Mouse (Mus musculus): ENCODE measurements around the gene Dok5. TPM values are rescaled to one million over a fixed set of nuclear protein-coding genes. Genes with fewer than 3 reads are reported as not detected.

Dok5 gene
- polyA plus RNA-seq, 1 experiment = 0.02 TPM

DNA sequence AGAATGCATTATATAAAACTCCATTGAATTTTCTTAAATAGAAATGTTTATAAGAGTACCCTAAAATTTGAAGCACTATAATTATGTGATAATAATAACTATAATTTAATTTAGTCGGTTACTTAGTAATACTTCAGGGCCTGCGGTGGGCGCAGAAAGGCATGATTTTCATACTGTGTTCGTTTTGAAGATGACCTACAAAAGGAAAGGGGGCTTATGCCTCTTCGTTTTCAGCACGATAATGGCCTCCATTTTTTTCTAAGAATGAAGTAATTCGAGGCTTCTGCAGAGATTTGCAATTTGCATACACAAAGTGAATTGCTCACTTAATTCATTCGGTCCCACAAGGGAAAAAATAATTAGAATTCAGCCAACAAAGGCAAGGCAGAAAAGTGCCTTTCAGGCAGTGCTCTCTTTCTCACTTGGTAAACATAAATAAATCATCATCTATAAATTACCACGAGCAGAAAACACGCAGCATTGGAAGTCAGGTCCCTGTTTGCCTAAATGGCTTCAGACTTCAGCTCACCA lies 76.7 kb downstream of the Dok5 start:
- Histone ChIP-seq H3ac (ENCODE audit: control insufficient read depth, insufficient read length) (no peak overlapping the region), H3K79me2 (ENCODE audit: control insufficient read depth, insufficient read depth) (no peaks in the 10 kb centered on the region), H3K36me3 (ENCODE audit: control insufficient read depth, insufficient read depth) (no peaks in the 10 kb centered on the region), H3K4me2 (ENCODE audit: low read depth) (no peak overlapping the region), H3K27me3 (ENCODE audit: control insufficient read depth, insufficient read depth, insufficient read length) (no peaks in the 10 kb centered on the region), H3K4me3 (no peak overlapping the region)
- TF ChIP-seq MAX (IDR thresholded peaks at IDR 0.05; ENCODE audit: low read depth) (no peak), REST (IDR thresholded peaks at IDR 0.05; ENCODE audit: insufficient read depth, insufficient read length) (no peak), MYOG (IDR thresholded peaks at IDR 0.05; ENCODE audit: control insufficient read depth in 1 of 3, insufficient read depth in 1 of 3, insufficient read length in 2 of 3, low read depth in 2 of 3) (no peak), USF1 (IDR thresholded peaks at IDR 0.05; ENCODE audit: low read depth) (no peak), CEBPB (IDR thresholded peaks at IDR 0.05; ENCODE audit: insufficient read depth, poor library complexity, severe bottlenecking) (no peak), TCF3 (IDR thresholded peaks at IDR 0.05; ENCODE audit: insufficient read length, low read depth) (no peak), POLR2A (IDR thresholded peaks at IDR 0.05; ENCODE audit: insufficient read length, low read depth) (no peak), TCF12 (IDR thresholded peaks at IDR 0.05; ENCODE audit: insufficient read depth, poor library complexity, severe bottlenecking) (no peak), MYOD1 (IDR thresholded peaks at IDR 0.05; ENCODE audit: control insufficient read depth in 1 of 3, insufficient read length in 2 of 3, low read depth in 2 of 3) (no peak), SRF (IDR thresholded peaks at IDR 0.05; ENCODE audit: control insufficient read depth, insufficient read length, low read depth) (no peak), E2F4 (IDR thresholded peaks at IDR 0.05; ENCODE audit: insufficient read depth) (no peak), POLR2AphosphoS2 (IDR thresholded peaks at IDR 0.05; ENCODE audit: insufficient read length, low read depth) (no peak)

DNA sequence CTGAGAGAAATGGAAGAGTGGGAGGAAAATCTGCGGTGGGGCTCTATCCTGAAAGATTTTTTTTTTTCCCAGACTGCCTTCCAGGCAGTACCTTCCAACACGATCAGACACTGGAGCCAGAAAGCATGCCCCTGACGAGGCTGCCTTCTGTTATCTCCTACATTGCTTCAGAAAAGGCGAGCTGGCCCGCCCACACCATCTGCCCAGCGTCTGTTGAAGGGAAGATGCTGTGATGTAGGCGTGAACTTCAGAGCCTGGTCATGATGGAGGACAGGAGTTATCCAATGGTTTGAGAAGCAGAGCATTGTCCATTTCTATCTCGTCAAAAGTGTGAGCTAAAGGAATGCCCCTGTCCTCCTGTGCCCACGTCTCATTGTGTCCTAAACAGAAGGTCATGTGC lies 79.7 kb downstream of the Dok5 start:
- no peak overlapping the region for H3ac ChIP-seq (ENCODE audit: control insufficient read depth, insufficient read length)
- no peaks in the 10 kb centered on the region for H3K79me2 ChIP-seq (ENCODE audit: control insufficient read depth, insufficient read depth)
- no peak for TF ChIP-seq TCF3 (IDR thresholded peaks at IDR 0.05; ENCODE audit: insufficient read length, low read depth)
- TF ChIP-seq TCF12 (IDR thresholded peaks at IDR 0.05; ENCODE audit: insufficient read depth, poor library complexity, severe bottlenecking) = no peak
- TF ChIP-seq CEBPB (IDR thresholded peaks at IDR 0.05; ENCODE audit: insufficient read depth, poor library complexity, severe bottlenecking) = no peak
- no peak for TF ChIP-seq E2F4 (IDR thresholded peaks at IDR 0.05; ENCODE audit: insufficient read depth)
- no peak for TF ChIP-seq REST (IDR thresholded peaks at IDR 0.05; ENCODE audit: insufficient read depth, insufficient read length)
- no peak for TF ChIP-seq POLR2A (IDR thresholded peaks at IDR 0.05; ENCODE audit: insufficient read length, low read depth)
- no peak for TF ChIP-seq MAX (IDR thresholded peaks at IDR 0.05; ENCODE audit: low read depth)
- no peak for TF ChIP-seq USF1 (IDR thresholded peaks at IDR 0.05; ENCODE audit: low read depth)
- no peak for TF ChIP-seq SRF (IDR thresholded peaks at IDR 0.05; ENCODE audit: control insufficient read depth, insufficient read length, low read depth)
- TF ChIP-seq MYOD1 (IDR thresholded peaks at IDR 0.05; ENCODE audit: control insufficient read depth in 1 of 3, insufficient read length in 2 of 3, low read depth in 2 of 3) = no peak
- TF ChIP-seq POLR2AphosphoS2 (IDR thresholded peaks at IDR 0.05; ENCODE audit: insufficient read length, low read depth) = no peak
- no peak for TF ChIP-seq MYOG (IDR thresholded peaks at IDR 0.05; ENCODE audit: control insufficient read depth in 1 of 3, insufficient read depth in 1 of 3, insufficient read length in 2 of 3, low read depth in 2 of 3)
- H3K4me2 ChIP-seq (ENCODE audit: low read depth) = no peak overlapping the region
- H3K36me3 ChIP-seq (ENCODE audit: control insufficient read depth, insufficient read depth) = no peaks in the 10 kb centered on the region
- H3K27me3 ChIP-seq (ENCODE audit: control insufficient read depth, insufficient read depth, insufficient read length) = no peaks in the 10 kb centered on the region
- H3K4me3 ChIP-seq = no peak overlapping the region

DNA sequence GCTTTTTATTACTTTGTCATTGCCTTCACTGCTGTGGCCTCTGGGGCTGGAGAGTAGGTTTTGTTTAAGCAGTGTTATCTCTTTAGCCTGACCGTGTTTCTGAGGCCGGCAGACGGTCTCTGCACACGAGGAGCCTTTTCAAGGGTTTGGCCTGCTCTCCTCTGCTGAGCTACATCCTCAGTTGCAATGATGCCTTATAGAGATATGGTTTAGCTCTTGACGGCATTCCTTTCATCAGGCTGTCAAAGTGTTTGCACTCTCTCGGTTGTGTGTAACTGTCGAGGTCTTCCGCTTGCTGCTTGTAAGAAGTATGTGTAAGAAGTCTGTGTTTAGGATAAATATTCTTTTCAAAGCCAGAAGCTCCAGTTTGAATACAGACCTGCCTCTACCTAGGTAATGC lies 84.7 kb downstream of the Dok5 start:
- Histone ChIP-seq H3K4me3 (no peak overlapping the region), H3K79me2 (ENCODE audit: control insufficient read depth, insufficient read depth) (no peaks in the 10 kb centered on the region), H3K27me3 (ENCODE audit: control insufficient read depth, insufficient read depth, insufficient read length) (no peaks in the 10 kb centered on the region), H3K4me2 (ENCODE audit: low read depth) (no peak overlapping the region), H3K36me3 (ENCODE audit: control insufficient read depth, insufficient read depth) (no peaks in the 10 kb centered on the region), H3ac (ENCODE audit: control insufficient read depth, insufficient read length) (no peak overlapping the region)
- no peak for TF ChIP-seq SRF (IDR thresholded peaks at IDR 0.05; ENCODE audit: control insufficient read depth, insufficient read length, low read depth)
- no peak for TF ChIP-seq USF1 (IDR thresholded peaks at IDR 0.05; ENCODE audit: low read depth)
- no peak for TF ChIP-seq POLR2A (IDR thresholded peaks at IDR 0.05; ENCODE audit: insufficient read length, low read depth)
- TF ChIP-seq MYOD1 (IDR thresholded peaks at IDR 0.05; ENCODE audit: control insufficient read depth in 1 of 3, insufficient read length in 2 of 3, low read depth in 2 of 3) = no peak
- no peak for TF ChIP-seq E2F4 (IDR thresholded peaks at IDR 0.05; ENCODE audit: insufficient read depth)
- no peak for TF ChIP-seq TCF12 (IDR thresholded peaks at IDR 0.05; ENCODE audit: insufficient read depth, poor library complexity, severe bottlenecking)
- no peak for TF ChIP-seq TCF3 (IDR thresholded peaks at IDR 0.05; ENCODE audit: insufficient read length, low read depth)
- no peak for TF ChIP-seq MAX (IDR thresholded peaks at IDR 0.05; ENCODE audit: low read depth)
- no peak for TF ChIP-seq REST (IDR thresholded peaks at IDR 0.05; ENCODE audit: insufficient read depth, insufficient read length)
- no peak for TF ChIP-seq MYOG (IDR thresholded peaks at IDR 0.05; ENCODE audit: control insufficient read depth in 1 of 3, insufficient read depth in 1 of 3, insufficient read length in 2 of 3, low read depth in 2 of 3)
- TF ChIP-seq POLR2AphosphoS2 (IDR thresholded peaks at IDR 0.05; ENCODE audit: insufficient read length, low read depth) = no peak
- no peak for TF ChIP-seq CEBPB (IDR thresholded peaks at IDR 0.05; ENCODE audit: insufficient read depth, poor library complexity, severe bottlenecking)

GRCm38 (mm10) chr2:170817112-170817703 lies 85.6 kb downstream of the Dok5 start:
- no peak for TF ChIP-seq E2F4 (IDR thresholded peaks at IDR 0.05; ENCODE audit: insufficient read depth)
- no peak for TF ChIP-seq USF1 (IDR thresholded peaks at IDR 0.05; ENCODE audit: low read depth)
- no peak for TF ChIP-seq TCF12 (IDR thresholded peaks at IDR 0.05; ENCODE audit: insufficient read depth, poor library complexity, severe bottlenecking)
- no peak for TF ChIP-seq MYOG (IDR thresholded peaks at IDR 0.05; ENCODE audit: control insufficient read depth in 1 of 3, insufficient read depth in 1 of 3, insufficient read length in 2 of 3, low read depth in 2 of 3)
- no peak for TF ChIP-seq CEBPB (IDR thresholded peaks at IDR 0.05; ENCODE audit: insufficient read depth, poor library complexity, severe bottlenecking)
- TF ChIP-seq REST (IDR thresholded peaks at IDR 0.05; ENCODE audit: insufficient read depth, insufficient read length) = no peak
- TF ChIP-seq TCF3 (IDR thresholded peaks at IDR 0.05; ENCODE audit: insufficient read length, low read depth) = no peak
- no peak for TF ChIP-seq POLR2A (IDR thresholded peaks at IDR 0.05; ENCODE audit: insufficient read length, low read depth)
- TF ChIP-seq MAX (IDR thresholded peaks at IDR 0.05; ENCODE audit: low read depth) = no peak
- TF ChIP-seq MYOD1 (IDR thresholded peaks at IDR 0.05; ENCODE audit: control insufficient read depth in 1 of 3, insufficient read length in 2 of 3, low read depth in 2 of 3) = no peak
- TF ChIP-seq POLR2AphosphoS2 (IDR thresholded peaks at IDR 0.05; ENCODE audit: insufficient read length, low read depth) = no peak
- H3K27me3 ChIP-seq (ENCODE audit: control insufficient read depth, insufficient read depth, insufficient read length) = no peaks in the 10 kb centered on the region
- H3K4me2 ChIP-seq (ENCODE audit: low read depth) = no peak overlapping the region
- H3ac ChIP-seq (ENCODE audit: control insufficient read depth, insufficient read length) = no peak overlapping the region
- no peaks in the 10 kb centered on the region for H3K79me2 ChIP-seq (ENCODE audit: control insufficient read depth, insufficient read depth)
- no peaks in the 10 kb centered on the region for H3K36me3 ChIP-seq (ENCODE audit: control insufficient read depth, insufficient read depth)
- H3K4me3 ChIP-seq = no peak overlapping the region
